Mouse (Mus musculus): Measurements from ENCODE around the gene Rasl10a.

Gene Rasl10a

GRCm38 (mm10) chr11:5089147-5089546 lies 31.2 kb downstream of the Rasl10a start:
- no peak for DNase-seq

GRCm38 (mm10) chr11:5091706-5092105 lies 33.8 kb downstream of the Rasl10a start:
- DNase-seq: no peak

GRCm38 (mm10) chr11:5095877-5096276 lies 37.9 kb downstream of the Rasl10a start:
- DNase-seq: no peak

GRCm38 (mm10) chr11:5096480-5097020 lies 38.6 kb downstream of the Rasl10a start:
- no peak for DNase-seq

GRCm38 (mm10) chr11:5098035-5098735 lies 40.3 kb downstream of the Rasl10a start:
- DNase-seq: peak in 1 of 2 experiments; percentile 38

- peak; percentile 97 to 99 for DNase-seq
Observed at GRCm38 (mm10) chr11:5098736-5099542, 41.0 kb downstream of the Rasl10a start, which contains the start of the genes Rhbdd3 and Ewsr1. Gene Rhbdd3 (plus strand): TSS chr11:5098926. Gene Ewsr1 (minus strand): TSS chr11:5099266.

- DNase-seq: peak; percentile 74 to 80
Observed at GRCm38 (mm10) chr11:5099576-5100183, 41.8 kb downstream of the Rasl10a start.

GRCm38 (mm10) chr11:5100283-5100682 lies 42.4 kb downstream of the Rasl10a start:
- DNase-seq: no peak

GRCm38 (mm10) chr11:5100801-5101200 lies 42.9 kb downstream of the Rasl10a start:
- no peak for DNase-seq

- DNase-seq: no peak
Observed at GRCm38 (mm10) chr11:5101641-5102040, 43.7 kb downstream of the Rasl10a start.

- no peak for DNase-seq
Observed at GRCm38 (mm10) chr11:5102384-5102783, 44.5 kb downstream of the Rasl10a start.

- DNase-seq: no peak
Observed at GRCm38 (mm10) chr11:5103986-5104509, 46.1 kb downstream of the Rasl10a start.

- no peak for DNase-seq
Observed at GRCm38 (mm10) chr11:5109441-5109840, 51.5 kb downstream of the Rasl10a start.

All from thymus, postnatal 36 days (tissue).